Mouse (Mus musculus) testis, adult 2 months (tissue): ENCODE results near the gene Dicer1.

Source experiments
- CTCF ChIP-seq: fragments of 200-500 bp; IDR thresholded peaks from 2 replicates; pipeline ENCODE4 v1.5.1; 2012; ENCODE audit warnings: low read depth, mild to moderate bottlenecking, inconsistent platforms, low read length, moderate library complexity; ENCODE audit not compliant: control insufficient read depth, insufficient read depth, insufficient replicate concordance
- POLR2A ChIP-seq: fragments of 200-500 bp; IDR thresholded peaks from 2 replicates; pipeline ENCODE4 v1.6.1; 2012; ENCODE audit warnings: low read depth, mild to moderate bottlenecking, inconsistent platforms, low read length, moderate library complexity; ENCODE audit not compliant: control insufficient read depth

DNA sequence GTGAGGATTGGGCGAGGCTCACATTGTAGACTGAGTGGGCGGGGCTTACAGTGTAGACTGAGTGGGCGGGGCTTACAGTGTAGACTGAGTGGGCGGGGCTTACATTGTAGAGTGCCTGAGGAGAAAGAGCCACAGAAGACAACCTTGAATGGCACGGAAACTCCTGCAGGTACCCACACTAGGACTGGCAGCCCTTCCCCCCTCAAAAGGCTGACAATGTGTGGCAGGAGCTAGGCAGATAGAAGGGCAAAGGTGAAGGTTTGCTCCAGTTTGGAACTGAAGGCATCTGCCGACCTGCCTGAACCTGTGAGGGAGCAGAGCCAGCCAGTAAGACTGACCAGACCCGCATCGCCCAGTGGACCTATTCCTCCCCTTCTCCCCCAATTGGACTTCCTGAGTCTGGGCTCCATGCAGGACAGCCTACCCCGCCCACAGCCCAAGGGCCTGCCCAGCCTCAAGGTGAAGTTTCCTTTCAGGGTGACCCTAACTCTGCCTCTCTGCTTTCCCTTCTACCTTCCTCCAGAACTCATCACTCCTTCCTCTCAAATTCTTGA lies 74.3 kb downstream of the Dicer1 start:
- TF ChIP-seq POLR2A, result no peak
- TF ChIP-seq CTCF, result no peak
